ENCODE assay signal across 22 mouse cellular contexts in the genomic region with DNA sequence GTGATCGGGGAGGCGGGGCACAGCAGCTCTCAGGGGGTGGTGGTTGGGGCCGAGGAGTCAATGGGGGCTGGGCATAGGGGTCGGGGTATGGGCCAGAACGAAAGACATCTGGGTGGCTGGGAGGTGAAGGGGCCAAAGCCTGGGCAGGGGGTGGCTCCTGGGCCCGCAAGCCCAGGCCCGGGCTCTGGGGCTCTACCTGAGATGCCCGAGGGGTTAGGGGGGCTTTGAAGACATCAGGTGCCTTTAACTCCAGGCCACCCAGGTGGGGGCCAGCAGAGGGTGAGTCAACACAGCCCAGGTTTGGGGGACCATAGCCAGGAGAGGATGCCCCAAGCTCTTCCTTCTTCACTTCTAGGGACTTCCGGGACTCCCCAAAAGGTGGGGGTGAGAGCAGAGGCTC. TPM values are rescaled to one million over a fixed set of nuclear protein-coding genes. Genes with fewer than 3 reads are reported as not detected.
DNase-seq lines count a peak whose midpoint lies in the region; ATAC-seq and TF ChIP-seq lines count a peak whose summit lies in the region.
"Had no signal": no experiment of that assay in that cellular context is flagged by ENCODE, and none has a peak within 500 bp of the region (broad histone marks: within the 10 kb centered on the region; RNA-seq: fewer than 3 reads in every experiment).

No protein-coding gene starts in this region.

- no peak overlapping the region for H3K4me3 ChIP-seq in heart, embryonic 12.5 days
- H3K4me3 ChIP-seq in kidney, adult 2 months (ENCODE audit: insufficient read depth, low read depth, low read length), result no peak overlapping the region
- H3K4me3 ChIP-seq in midbrain, embryonic 13.5 days (replicated peaks), result no peak overlapping the region
- H3K4me3 ChIP-seq in midbrain, embryonic 10.5 days, result no peak overlapping the region
- H3K4me3 ChIP-seq: forebrain, embryonic 13.5 days; heart, embryonic 10.5 days; hindbrain, embryonic 10.5 days; hindbrain, embryonic 15.5 days; midbrain, embryonic 12.5 days had no signal

- H3K9me3 ChIP-seq in heart, embryonic 12.5 days (replicated peaks), result no peaks in the 10 kb centered on the region
- H3K9me3 ChIP-seq in midbrain, embryonic 13.5 days, result no peaks in the 10 kb centered on the region
- H3K9me3 ChIP-seq in midbrain, embryonic 10.5 days (replicated peaks), result no peaks in the 10 kb centered on the region
- H3K9me3 ChIP-seq: forebrain, embryonic 13.5 days; heart, embryonic 10.5 days; hindbrain, embryonic 10.5 days; hindbrain, embryonic 15.5 days; midbrain, embryonic 12.5 days had no signal

- TF ChIP-seq CTCF in kidney, adult 2 months (conservative IDR thresholded peaks at IDR 0.05; ENCODE audit: insufficient read depth, insufficient read length, low read depth, low read length), result no peak

- ATAC-seq in heart, embryonic 12.5 days (ENCODE audit: insufficient number of reproducible peaks, low FRiP score), result no peak
- ATAC-seq in midbrain, embryonic 13.5 days, result peak; percentile 60; the same call in 1 of the 2 replicates
- ATAC-seq: forebrain, embryonic 13.5 days; inflammation-experienced regulatory T-cells, adult 6 months had no signal

- TF ChIP-seq POLR2A in kidney, adult 2 months (IDR thresholded peaks at IDR 0.05; ENCODE audit: low read depth, low read length), result no peak

- no peaks in the 10 kb centered on the region for H3K27me3 ChIP-seq in heart, embryonic 12.5 days (replicated peaks)
- no peaks in the 10 kb centered on the region for H3K27me3 ChIP-seq in kidney, adult 2 months (replicated peaks; ENCODE audit: control insufficient read depth, insufficient read depth, low read length)
- H3K27me3 ChIP-seq in midbrain, embryonic 13.5 days, result no peaks in the 10 kb centered on the region
- no peaks in the 10 kb centered on the region for H3K27me3 ChIP-seq in midbrain, embryonic 10.5 days (ENCODE audit: low read depth, poor library complexity, severe bottlenecking)
- H3K27me3 ChIP-seq: forebrain, embryonic 13.5 days; hindbrain, embryonic 15.5 days; midbrain, embryonic 12.5 days had no signal

- H3K4me1 ChIP-seq in heart, embryonic 12.5 days (replicated peaks), result no peaks in the 10 kb centered on the region
- no peaks in the 10 kb centered on the region for H3K4me1 ChIP-seq in kidney, adult 2 months (ENCODE audit: control insufficient read depth, insufficient read depth, low read length)
- H3K4me1 ChIP-seq in midbrain, embryonic 13.5 days (replicated peaks), result no peaks in the 10 kb centered on the region
- no peaks in the 10 kb centered on the region for H3K4me1 ChIP-seq in midbrain, embryonic 10.5 days
- H3K4me1 ChIP-seq: forebrain, embryonic 13.5 days; hindbrain, embryonic 10.5 days; hindbrain, embryonic 15.5 days; midbrain, embryonic 12.5 days had no signal

- peaks cover 100% of the 10 kb centered on the region for H3K36me3 ChIP-seq in heart, embryonic 12.5 days
- H3K36me3 ChIP-seq in kidney, adult 2 months (ENCODE audit: control insufficient read depth, insufficient read depth, low read length), result peaks cover 11% of the 10 kb centered on the region
- H3K36me3 ChIP-seq in midbrain, embryonic 13.5 days, result peaks cover 100% of the 10 kb centered on the region
- H3K36me3 ChIP-seq in midbrain, embryonic 10.5 days, result peaks cover 100% of the 10 kb centered on the region

- peak; percentile 88 for DNase-seq in heart, adult 11 months
- peak; percentile 9 for DNase-seq in kidney, postnatal 10 days
- DNase-seq in kidney, adult 2 months, result no peak
- DNase-seq in midbrain, embryonic 10.5 days (ENCODE audit: low spot score), result no peak
- no peak for DNase-seq in frontal cortex, postnatal 14 days (ENCODE audit: low spot score in 2 of 2)
- DNase-seq: B cell, adult 2 months; heart, postnatal 10 days; kidney, adult 11 months; kidney, postnatal 14 days; liver; lung, postnatal 36 days; right cerebral cortex, adult 18-20 months had no signal

- WGBS in heart, embryonic 12.5 days, result 91% methylated on average over 9 of the region's 9 CpGs
- 83% methylated on average over 9 of the region's 9 CpGs for WGBS in kidney, adult 2 months
- WGBS in midbrain, embryonic 13.5 days, result 91% methylated on average over 9 of the region's 9 CpGs
- WGBS in midbrain, embryonic 10.5 days, result 93% methylated on average over 9 of the region's 9 CpGs

- no peak overlapping the region for H3K27ac ChIP-seq in heart, embryonic 12.5 days (ENCODE audit: poor library complexity, severe bottlenecking)
- no peak overlapping the region for H3K27ac ChIP-seq in kidney, adult 2 months (ENCODE audit: insufficient read depth, low read depth, low read length)
- H3K27ac ChIP-seq in midbrain, embryonic 13.5 days, result no peak overlapping the region
- no peak overlapping the region for H3K27ac ChIP-seq in midbrain, embryonic 10.5 days (replicated peaks)
- H3K27ac ChIP-seq: forebrain, embryonic 13.5 days; hindbrain, embryonic 10.5 days; hindbrain, embryonic 15.5 days; liver, embryonic 14.5 days; midbrain, embryonic 12.5 days had no signal

- H3K9ac ChIP-seq in heart, embryonic 12.5 days, result no peak overlapping the region
- H3K9ac ChIP-seq in midbrain, embryonic 13.5 days (replicated peaks), result no peak overlapping the region
- H3K9ac ChIP-seq: forebrain, embryonic 13.5 days; hindbrain, embryonic 15.5 days; liver, embryonic 14.5 days; midbrain, embryonic 12.5 days had no signal

- no peak overlapping the region for H3K4me2 ChIP-seq in heart, embryonic 12.5 days
- no peak overlapping the region for H3K4me2 ChIP-seq in midbrain, embryonic 13.5 days (replicated peaks)
- H3K4me2 ChIP-seq: forebrain, embryonic 13.5 days; hindbrain, embryonic 15.5 days; midbrain, embryonic 12.5 days had no signal

RNA-seq across cellular contexts. Expression of gene Kmt2d, which starts 18.3 kb away (rescaled TPM):
- polyA plus RNA-seq in heart, embryonic 12.5 days (2016; fragmentation: Nextera tagmentation; extraction: Ambion mirVana), result 9.2 and 10.3 TPM in 2 replicates
- 18.8 and 20.8 TPM in 2 replicates for polyA plus RNA-seq in kidney, adult 2 months (2012; rRNA removed)
- polyA plus RNA-seq in midbrain, embryonic 13.5 days (2015; fragmentation: Nextera tagmentation; extraction: Ambion mirVana), result 13.1 and 13.9 TPM in 2 replicates
- 9.1 and 10.1 TPM in 2 replicates for polyA plus RNA-seq in midbrain, embryonic 10.5 days (2016; fragmentation: Nextera tagmentation; extraction: Ambion mirVana)

RNA-seq across cellular contexts. Expression of gene Prkag1, which starts 21.4 kb away (rescaled TPM):
- polyA plus RNA-seq in heart, embryonic 12.5 days (2016; fragmentation: Nextera tagmentation; extraction: Ambion mirVana), result 81.5 and 83.5 TPM in 2 replicates
- polyA plus RNA-seq in kidney, adult 2 months (2012; rRNA removed), result 68.9 and 72.7 TPM in 2 replicates
- polyA plus RNA-seq in midbrain, embryonic 13.5 days (2015; fragmentation: Nextera tagmentation; extraction: Ambion mirVana), result 83.3 and 89.9 TPM in 2 replicates
- polyA plus RNA-seq in midbrain, embryonic 10.5 days (2016; fragmentation: Nextera tagmentation; extraction: Ambion mirVana), result 90.4 and 94.9 TPM in 2 replicates

RNA-seq across cellular contexts. Expression of gene Rhebl1, which starts 41.6 kb away (rescaled TPM):
- 4.3 and 6.1 TPM in 2 replicates for polyA plus RNA-seq in heart, embryonic 12.5 days (2016; fragmentation: Nextera tagmentation; extraction: Ambion mirVana)
- polyA plus RNA-seq in kidney, adult 2 months (2012; rRNA removed), result 6.4 and 7.1 TPM in 2 replicates
- 33.0 and 33.9 TPM in 2 replicates for polyA plus RNA-seq in midbrain, embryonic 13.5 days (2015; fragmentation: Nextera tagmentation; extraction: Ambion mirVana)
- polyA plus RNA-seq in midbrain, embryonic 10.5 days (2016; fragmentation: Nextera tagmentation; extraction: Ambion mirVana), result 19.3 and 23.9 TPM in 2 replicates

RNA-seq across cellular contexts. Expression of gene Ddn, which starts 43.4 kb away (rescaled TPM):
- polyA plus RNA-seq in heart, embryonic 12.5 days (2016; fragmentation: Nextera tagmentation; extraction: Ambion mirVana), result 0.04 and 0.14 TPM in 2 replicates
- polyA plus RNA-seq in kidney, adult 2 months (2012; rRNA removed), result 12.1 and 12.3 TPM in 2 replicates
- polyA plus RNA-seq in midbrain, embryonic 13.5 days (2015; fragmentation: Nextera tagmentation; extraction: Ambion mirVana), result 0.50 and 1.2 TPM in 2 replicates
- 0.54 and 0.82 TPM in 2 replicates for polyA plus RNA-seq in midbrain, embryonic 10.5 days (2016; fragmentation: Nextera tagmentation; extraction: Ambion mirVana)
- polyA plus RNA-seq: heart, embryonic 10.5 days; inflammation-experienced regulatory T-cells, adult 6 months; limb, embryonic 11.5 days had no signal

RNA-seq across cellular contexts. Expression of gene Dhh, which starts 45.6 kb away (rescaled TPM):
- 4.5 and 4.6 TPM in 2 replicates for polyA plus RNA-seq in heart, embryonic 12.5 days (2016; fragmentation: Nextera tagmentation; extraction: Ambion mirVana)
- polyA plus RNA-seq in kidney, adult 2 months (2012; rRNA removed), result 1.2 and 1.5 TPM in 2 replicates
- polyA plus RNA-seq in midbrain, embryonic 13.5 days (2015; fragmentation: Nextera tagmentation; extraction: Ambion mirVana), result 0.48 and 0.82 TPM in 2 replicates
- polyA plus RNA-seq in midbrain, embryonic 10.5 days (2016; fragmentation: Nextera tagmentation; extraction: Ambion mirVana), result 0.27 and 0.58 TPM in 2 replicates

Comparison
In these comparisons a context has a peak if more than half of its experiments do, and no peak if none do; other contexts are left out.
1. DNase-seq: peak in heart, adult 11 months (single experiment) and kidney, postnatal 10 days (single experiment); none in kidney, adult 2 months (single experiment), midbrain, embryonic 10.5 days (single experiment) and frontal cortex, postnatal 14 days (0 of 2).